Mouse (Mus musculus): ENCODE data around the gene Platr17.
"Not testable (repeated sequence)": the region's sequence is repeated elsewhere in the genome, so short reads cannot be mapped to it uniquely, and the experiment has no call there.

GRCm38 (mm10) chr17:33904835-33905234, at the start of gene Platr17:
- not testable (repeated sequence) for TF ChIP-seq POLR2AphosphoS5 (IDR thresholded peaks at IDR 0.05; ENCODE audit: insufficient replicate concordance, low read depth, low read length); CTCF (IDR thresholded peaks at IDR 0.05; ENCODE audit: low read depth, low read length); TAL1 (conservative IDR thresholded peaks at IDR 0.05; ENCODE audit: low read depth, low read length); GATA1 (IDR thresholded peaks at IDR 0.05; ENCODE audit: borderline replicate concordance, low read length)
